In the genomic region with DNA sequence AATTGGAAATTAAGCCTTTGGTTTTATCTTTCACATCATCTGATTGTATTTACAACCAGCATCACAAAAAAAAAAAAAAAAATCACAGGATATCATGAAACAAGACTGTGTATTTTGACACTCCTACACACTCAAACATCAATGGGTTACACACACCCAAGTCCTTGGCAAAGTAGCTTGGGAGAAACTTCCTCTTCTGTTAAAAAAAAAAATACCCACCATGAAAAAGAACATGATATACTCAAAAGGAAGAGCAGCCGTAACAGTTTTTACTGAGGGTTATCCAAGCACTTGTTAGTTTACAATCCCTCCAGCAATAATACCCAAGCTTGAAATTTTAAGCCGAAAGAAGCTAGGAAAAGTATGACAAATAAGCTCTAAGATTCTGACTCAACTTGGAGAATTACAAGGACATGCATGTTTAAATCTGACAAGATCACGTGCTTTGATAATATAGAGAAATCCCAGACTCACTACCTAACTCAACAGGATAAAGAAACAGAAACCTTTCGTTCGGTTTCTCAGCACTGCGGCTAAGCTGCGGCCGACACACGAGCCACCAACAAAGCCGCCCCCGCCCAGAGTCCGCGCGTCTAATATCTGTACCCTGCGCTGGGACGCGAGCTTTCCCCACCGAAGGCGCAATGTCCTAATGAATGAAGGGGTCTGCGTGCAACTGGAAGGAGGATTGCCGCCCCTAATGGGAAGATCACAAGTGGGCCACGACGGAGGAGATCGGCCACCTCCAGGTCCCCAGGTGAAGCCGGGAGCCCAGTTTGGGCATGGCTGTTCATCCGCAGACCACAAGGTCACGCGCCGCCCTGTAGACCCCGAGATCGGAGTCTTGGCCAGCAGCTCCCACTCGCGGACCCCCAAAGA, we compare ENCODE assay signal across 1 mouse cellular context.
TF ChIP-seq lines count a peak whose summit lies in the region.

No protein-coding gene starts in this region.

TF ChIP-seq in CH12.LX, 34 proteins besides CTCF, POLR2A, EP300 and RAD21 (continued from another document):
- peak; percentile 44; the same call in 1 of the 2 replicates for TF ChIP-seq USF2 (conservative IDR thresholded peaks at IDR 0.05; ENCODE audit: low read depth, low read length)
- TF ChIP-seq E2F4 (IDR thresholded peaks at IDR 0.05; ENCODE audit: insufficient replicate concordance, low read depth, low read length), result 0 out of 2 replicates have a peak, but pooled peaks have one; percentile 29
- TF ChIP-seq ZNF384 (IDR thresholded peaks at IDR 0.05; ENCODE audit: low read depth, low read length), result peak; percentile 65; the same call in 1 of the 2 replicates
- no peak for TF ChIP-seq HCFC1 (IDR thresholded peaks at IDR 0.05; ENCODE audit: low read depth, low read length)
- TF ChIP-seq TBP (conservative IDR thresholded peaks at IDR 0.05; ENCODE audit: low read depth, low read length), result 0 out of 2 replicates have a peak, but pooled peaks have one; percentile 51
- TF ChIP-seq JUN (IDR thresholded peaks at IDR 0.05; ENCODE audit: insufficient read depth, low read depth, low read length), result no peak
- no peak for TF ChIP-seq MEF2A (IDR thresholded peaks at IDR 0.05; ENCODE audit: borderline replicate concordance, low read depth, low read length)
- peak; percentile 56 for TF ChIP-seq BHLHE40 (IDR thresholded peaks at IDR 0.05; ENCODE audit: low read depth, low read length)
- no peak for TF ChIP-seq MXI1 (IDR thresholded peaks at IDR 0.05; ENCODE audit: low read depth, low read length)
- TF ChIP-seq MAZ (IDR thresholded peaks at IDR 0.05; ENCODE audit: low read depth, low read length), result no peak
- no peak for TF ChIP-seq MAX (IDR thresholded peaks at IDR 0.05; ENCODE audit: low read length)
